Mouse (Mus musculus) heart, embryonic 16.5 days (tissue): ENCODE measurements around the gene Prpsap1. TPM values are rescaled to one million over a fixed set of nuclear protein-coding genes. Genes with fewer than 3 reads are reported as not detected.
A peak's percentile ranks its signal among the peaks of the same experiment; 100 is the strongest.
"Not testable (repeated sequence)": the region's sequence is repeated elsewhere in the genome, so short reads cannot be mapped to it uniquely, and the experiment has no call there.

ENCODE experiments used
- ATAC-seq: fragments of 200-750 bp; cut with Nextera tagmentation; replicated peaks from 2 replicates; pipeline ENCODE4 v1.8.0; 2017; ENCODE audit warnings: moderate number of reproducible peaks; ENCODE audit not compliant: insufficient read depth, low FRiP score; ENCODE audit errors: extremely low read depth
- H3K27ac ChIP-seq: fragments of 300-500 bp; sonication (generic); 2 replicates; pipeline ENCODE4 v1.5.1; 2014; ENCODE audit warnings: mild to moderate bottlenecking, low read length, control low read depth, moderate library complexity
- H3K27me3 ChIP-seq: fragments of 300-500 bp; sonication (generic); 2 replicates; pipeline ENCODE4 v1.6.1; 2014; ENCODE audit warnings: low read length, mixed read lengths; ENCODE audit not compliant: control insufficient read depth, insufficient read depth
- H3K36me3 ChIP-seq: fragments of 300-500 bp; sonication (generic); 2 replicates; pipeline ENCODE4 v1.6.1; 2014; ENCODE audit not compliant: control insufficient read depth, insufficient read depth
- H3K4me1 ChIP-seq: fragments of 300-500 bp; sonication (generic); 2 replicates; pipeline ENCODE4 v1.6.1; 2014; ENCODE audit warnings: low read length, mixed read lengths; ENCODE audit not compliant: control insufficient read depth, insufficient read depth
- H3K4me2 ChIP-seq: fragments of 300-500 bp; sonication (generic); 2 replicates; pipeline ENCODE4 v1.6.1; 2014; ENCODE audit warnings: low read depth, mild to moderate bottlenecking, control low read depth, low read length
- H3K4me3 ChIP-seq: fragments of 300-500 bp; sonication (generic); 2 replicates; pipeline ENCODE4 v1.5.1; 2014; ENCODE audit warnings: mild to moderate bottlenecking, control low read depth, low read length
- H3K9ac ChIP-seq: fragments of 300-500 bp; sonication (generic); 2 replicates; pipeline ENCODE4 v1.6.1; 2014; ENCODE audit warnings: low read length, control low read depth
- H3K9me3 ChIP-seq: fragments of 300-500 bp; sonication (generic); replicated peaks from 2 replicates; pipeline ENCODE4 v1.6.1; 2016; ENCODE audit warnings: low read length; ENCODE audit not compliant: control insufficient read depth
- WGBS: fragments of 180-500 bp; shearing (Covaris S2); extraction: QIAGEN DNeasy Blood & Tissue Kit; methylation state at CpG from one replicate; pipeline ENCODE4 v1.1.7; 2014; 5-methylcytosine and 5-hydroxymethylcytosine counted together
- polyA plus RNA-seq: library from polyadenylated mRNA; unstranded; fragments of >200 nt; fragmentation: Nextera tagmentation; extraction: Ambion mirVana; gene quantifications from 2 replicates; pipeline ENCODE4 v1.2.1, GENCODE M21; 2015

Gene Prpsap1
- polyA plus RNA-seq, 1 experiment from 2014 or later: 99.1 TPM

GRCm38 (mm10) chr11:116493191-116493590, 811 bp downstream of the Prpsap1 start:
- H3K27me3 ChIP-seq: no peaks in the 10 kb centered on the region
- H3K4me1 ChIP-seq: peaks cover 10% of the 10 kb centered on the region
- no peak overlapping the region for H3K27ac ChIP-seq
- H3K4me2 ChIP-seq: no peak overlapping the region
- ATAC-seq: no peak
- H3K9me3 ChIP-seq: peaks cover 6% of the 10 kb centered on the region; the same call in 1 of the 2 replicates
- WGBS: 57% methylated on average over 5 of the region's 5 CpGs
- no peak overlapping the region for H3K9ac ChIP-seq
- no peaks in the 10 kb centered on the region; the same call in 1 of the 2 replicates for H3K36me3 ChIP-seq
- H3K4me3 ChIP-seq: no peak overlapping the region

- H3K4me1 ChIP-seq: peaks cover 10% of the 10 kb centered on the region
- H3K4me2 ChIP-seq, H3K9me3 ChIP-seq, ATAC-seq, H3K36me3 ChIP-seq, H3K27ac ChIP-seq, H3K9ac ChIP-seq, H3K27me3 ChIP-seq, H3K4me3 ChIP-seq: not testable (repeated sequence)
- 67% methylated on average over 1 of the region's 1 CpGs for WGBS
Observed at GRCm38 (mm10) chr11:116492507-116492906, 1.5 kb downstream of the Prpsap1 start.

- peaks cover 8% of the 10 kb centered on the region for H3K36me3 ChIP-seq
- no peak for ATAC-seq
- H3K9ac ChIP-seq: peak overlapping the region; percentile 84
- H3K9me3 ChIP-seq: 0 out of 2 replicates have a peak, but pooled peaks cover 2% of the 10 kb centered on the region
- WGBS: 69% methylated on average over 6 of the region's 6 CpGs
- H3K4me3 ChIP-seq: no peak overlapping the region
- no peak overlapping the region for H3K4me2 ChIP-seq
- no peaks in the 10 kb centered on the region for H3K27me3 ChIP-seq
- H3K27ac ChIP-seq: no peak overlapping the region; the same call in 1 of the 2 replicates
- H3K4me1 ChIP-seq: peaks cover 10% of the 10 kb centered on the region
Observed at GRCm38 (mm10) chr11:116491338-116491737, 2.7 kb downstream of the Prpsap1 start.

GRCm38 (mm10) chr11:116490232-116491107, 3.5 kb downstream of the Prpsap1 start:
- Histone ChIP-seq H3K9ac (peak overlapping the region; percentile 84), H3K27me3 (no peaks in the 10 kb centered on the region), H3K4me1 (peaks cover 10% of the 10 kb centered on the region), H3K36me3 (peaks cover 14% of the 10 kb centered on the region), H3K27ac (peak overlapping the region; percentile 77), H3K9me3 (0 out of 2 replicates have a peak, but pooled peaks cover 2% of the 10 kb centered on the region), H3K4me3 (peak overlapping the region; percentile 81), H3K4me2 (peak overlapping the region; percentile 71)
- peak; percentile 89 for ATAC-seq
- under 1% methylated on average over 62 of the region's 62 CpGs for WGBS

- peaks cover 7% of the 10 kb centered on the region for H3K4me1 ChIP-seq
- H3K4me2 ChIP-seq: peak overlapping the region; percentile 71
- no peaks in the 10 kb centered on the region for H3K27me3 ChIP-seq
- H3K4me3 ChIP-seq: peak overlapping the region; percentile 81
- WGBS: under 1% methylated on average over 39 of the region's 39 CpGs
- H3K36me3 ChIP-seq: peaks cover 19% of the 10 kb centered on the region
- peak; percentile 39 for ATAC-seq
- 0 out of 2 replicates have a peak, but pooled peaks cover 2% of the 10 kb centered on the region for H3K9me3 ChIP-seq
- H3K9ac ChIP-seq: peak overlapping the region; percentile 84
- peak overlapping the region; percentile 77 for H3K27ac ChIP-seq
Observed at GRCm38 (mm10) chr11:116489771-116490231, 4.2 kb downstream of the Prpsap1 start.

- peak overlapping the region; percentile 84; the same call in 1 of the 2 replicates for H3K9ac ChIP-seq
- H3K4me1 ChIP-seq: peaks cover 7% of the 10 kb centered on the region
- ATAC-seq: no peak
- peak overlapping the region; percentile 81 for H3K4me3 ChIP-seq
- H3K27ac ChIP-seq: no peak overlapping the region
- 0 out of 2 replicates have a peak, but pooled peaks cover 2% of the 10 kb centered on the region for H3K9me3 ChIP-seq
- no peaks in the 10 kb centered on the region for H3K27me3 ChIP-seq
- H3K36me3 ChIP-seq: peaks cover 27% of the 10 kb centered on the region
- 72% methylated on average over 14 of the region's 14 CpGs for WGBS
- H3K4me2 ChIP-seq: peak overlapping the region; percentile 71
Observed at GRCm38 (mm10) chr11:116488693-116489375, 5.2 kb downstream of the Prpsap1 start.

GRCm38 (mm10) chr11:116488207-116488606, 5.8 kb downstream of the Prpsap1 start:
- H3K27ac ChIP-seq: no peak overlapping the region
- peaks cover 31% of the 10 kb centered on the region for H3K36me3 ChIP-seq
- H3K9ac ChIP-seq: no peak overlapping the region
- H3K4me3 ChIP-seq: no peak overlapping the region
- H3K27me3 ChIP-seq: no peaks in the 10 kb centered on the region
- peaks cover 7% of the 10 kb centered on the region for H3K4me1 ChIP-seq
- H3K4me2 ChIP-seq: no peak overlapping the region
- H3K9me3 ChIP-seq: 0 out of 2 replicates have a peak, but pooled peaks cover 2% of the 10 kb centered on the region
- no peak for ATAC-seq

- Histone ChIP-seq H3K4me1 (0 out of 2 replicates have a peak, but pooled peaks cover 3% of the 10 kb centered on the region), H3K36me3 (peaks cover 61% of the 10 kb centered on the region), H3K4me3 (no peak overlapping the region), H3K4me2 (no peak overlapping the region), H3K9me3 (0 out of 2 replicates have a peak, but pooled peaks cover 2% of the 10 kb centered on the region), H3K27me3 (no peaks in the 10 kb centered on the region), H3K9ac (no peak overlapping the region), H3K27ac (no peak overlapping the region)
- 95% methylated on average over 8 of the region's 8 CpGs for WGBS
- ATAC-seq: no peak
Observed at GRCm38 (mm10) chr11:116484261-116484660, 9.7 kb downstream of the Prpsap1 start.
